Mouse (Mus musculus): ENCODE data around the gene Pex5l. TPM values are rescaled to one million over a fixed set of nuclear protein-coding genes. Genes with fewer than 3 reads are reported as not detected.

The Pex5l gene
- polyA plus RNA-seq, 1 experiment from 2014 or later: 0.17 TPM

DNA sequence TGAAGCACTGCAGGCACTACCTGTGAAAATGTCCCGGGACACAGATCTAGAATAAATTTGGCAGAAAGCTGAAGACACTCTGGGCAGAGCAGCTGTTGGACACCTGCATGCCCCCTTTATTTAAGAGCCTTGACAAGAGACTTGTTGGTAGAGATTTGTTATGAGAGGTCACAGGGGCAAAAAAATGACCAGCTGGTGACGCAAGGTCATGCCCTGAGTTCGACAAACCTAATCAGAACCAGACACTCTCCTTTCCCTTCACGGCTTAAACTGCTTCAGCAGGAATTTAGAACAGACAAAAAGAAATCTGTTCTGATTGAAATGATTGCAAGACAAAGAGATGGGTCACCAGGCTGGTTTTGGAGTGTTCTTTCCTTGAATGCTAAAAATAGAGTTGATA is 163.1 kb downstream of the Pex5l start:
- ATAC-seq: no peak
- TF ChIP-seq CTCF (IDR thresholded peaks at IDR 0.05) (no peak), EP300 (IDR thresholded peaks at IDR 0.05) (no peak)
- H3K9me3 ChIP-seq (ENCODE audit: low read length): no peaks in the 10 kb centered on the region
- no peak overlapping the region for H3K9ac ChIP-seq (replicated peaks; ENCODE audit: low read depth)
- no peaks in the 10 kb centered on the region for H3K27me3 ChIP-seq (replicated peaks; ENCODE audit: insufficient read depth, low read length)
- WGBS: 65% methylated on average over 4 of the region's 4 CpGs
- H3K4me2 ChIP-seq (replicated peaks; ENCODE audit: low read depth, low read length): no peak overlapping the region
- no peak overlapping the region for H3K27ac ChIP-seq (ENCODE audit: low read length)
- H3K4me1 ChIP-seq (ENCODE audit: insufficient read depth, low read depth, low read length): no peaks in the 10 kb centered on the region
- no peak for DNase-seq (ENCODE audit: low spot score)
- H3K4me3 ChIP-seq (ENCODE audit: low read depth, low read length): no peak overlapping the region
- no peaks in the 10 kb centered on the region for H3K36me3 ChIP-seq (ENCODE audit: insufficient read depth, low read length)

DNA sequence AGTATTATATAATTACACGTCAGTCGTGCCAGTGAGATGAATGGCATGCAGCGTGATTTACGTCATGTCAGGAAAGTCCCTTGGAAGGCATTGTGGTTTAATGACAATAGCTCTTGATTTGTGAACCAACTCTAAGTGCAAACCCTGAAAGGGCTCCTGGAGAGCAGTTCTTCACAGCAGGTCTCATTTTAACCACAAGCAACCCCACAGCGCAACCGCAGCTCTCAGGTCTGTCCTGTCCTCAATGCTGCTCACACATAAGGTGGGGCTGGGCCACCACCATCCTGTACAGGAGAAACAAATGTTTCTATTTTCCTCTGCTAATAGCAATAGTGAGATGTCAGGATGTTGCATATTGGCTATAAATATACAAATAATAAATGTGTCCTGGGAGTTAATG is 163.8 kb downstream of the Pex5l start:
- TF ChIP-seq EP300 (IDR thresholded peaks at IDR 0.05) (no peak), CTCF (IDR thresholded peaks at IDR 0.05) (no peak)
- Histone ChIP-seq H3K36me3 (ENCODE audit: insufficient read depth, low read length) (no peaks in the 10 kb centered on the region), H3K4me1 (ENCODE audit: insufficient read depth, low read depth, low read length) (no peaks in the 10 kb centered on the region), H3K4me3 (ENCODE audit: low read depth, low read length) (no peak overlapping the region), H3K27me3 (replicated peaks; ENCODE audit: insufficient read depth, low read length) (no peaks in the 10 kb centered on the region), H3K27ac (ENCODE audit: low read length) (no peak overlapping the region), H3K9ac (replicated peaks; ENCODE audit: low read depth) (no peak overlapping the region), H3K4me2 (replicated peaks; ENCODE audit: low read depth, low read length) (no peak overlapping the region), H3K9me3 (ENCODE audit: low read length) (no peaks in the 10 kb centered on the region)
- WGBS: 66% methylated on average over 6 of the region's 6 CpGs
- ATAC-seq (no peak), DNase-seq (ENCODE audit: low spot score) (no peak)

DNA sequence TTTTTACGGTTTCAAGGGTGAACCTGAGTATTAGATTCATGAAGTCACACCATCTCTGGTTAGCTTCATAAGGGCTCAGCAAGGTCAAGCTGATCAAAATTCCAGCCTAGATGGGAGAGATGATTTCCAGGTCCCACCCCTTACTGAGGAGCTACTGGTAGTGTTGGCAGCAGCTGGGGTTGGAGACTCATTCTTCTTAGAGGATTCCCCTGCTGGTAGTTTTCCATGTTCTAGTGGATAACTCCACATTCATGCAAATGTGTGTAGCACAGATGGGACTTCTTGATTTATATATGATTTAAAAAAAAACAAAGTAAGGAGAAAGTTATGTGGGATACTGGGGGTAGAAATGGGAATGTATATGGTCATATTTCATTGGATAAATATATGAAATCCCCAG is 172.8 kb downstream of the Pex5l start:
- TF ChIP-seq EP300 (IDR thresholded peaks at IDR 0.05) (no peak), CTCF (IDR thresholded peaks at IDR 0.05) (no peak)
- WGBS: 96% methylated on average over 1 of the region's 1 CpGs

DNA sequence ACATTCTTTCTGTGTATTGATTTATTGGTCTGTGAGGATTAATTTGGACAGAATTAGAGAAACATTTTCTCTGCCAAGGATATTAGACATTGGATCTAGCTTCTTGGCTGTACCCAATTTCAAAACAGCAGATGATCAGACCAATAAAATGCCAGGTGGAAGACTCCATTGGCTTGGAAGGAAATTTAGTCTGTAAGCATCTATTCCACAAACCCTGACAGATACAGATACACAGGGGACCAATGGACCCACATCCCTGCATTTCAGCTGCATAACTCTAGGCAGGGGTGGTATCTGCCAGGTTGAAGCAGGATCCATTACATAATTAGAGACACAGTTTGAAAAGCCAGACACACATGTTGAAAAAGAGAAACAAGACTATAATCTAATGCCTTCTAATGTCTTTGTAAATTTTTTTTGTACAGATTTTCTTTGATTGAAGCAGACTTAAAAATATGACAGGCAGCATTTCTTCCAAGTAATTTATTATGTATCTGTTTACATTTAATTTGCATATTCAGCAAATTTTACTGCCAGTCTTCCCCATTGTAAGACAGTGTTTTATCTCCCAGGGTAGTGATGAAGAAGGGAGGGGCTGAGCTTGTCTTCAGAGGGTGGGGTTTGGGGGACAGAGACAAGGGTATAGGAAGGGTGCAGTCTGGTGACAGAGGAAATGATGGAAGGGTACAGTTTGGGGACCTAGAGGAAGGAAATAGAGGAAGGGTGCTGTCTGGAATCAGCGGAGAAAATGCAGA is 174.2 kb downstream of the Pex5l start:
- 68% methylated on average over 1 of the region's 1 CpGs for WGBS
- no peak for ATAC-seq

More for the DNA sequence above, 172.8 kb downstream of the Pex5l start:
- DNase-seq (ENCODE audit: low spot score) (no peak), ATAC-seq (no peak)
- Histone ChIP-seq H3K9ac (replicated peaks; ENCODE audit: low read depth) (no peak overlapping the region), H3K4me3 (ENCODE audit: low read depth, low read length) (no peak overlapping the region), H3K36me3 (ENCODE audit: insufficient read depth, low read length) (no peaks in the 10 kb centered on the region), H3K9me3 (ENCODE audit: low read length) (no peaks in the 10 kb centered on the region), H3K4me1 (ENCODE audit: insufficient read depth, low read depth, low read length) (no peaks in the 10 kb centered on the region), H3K27me3 (replicated peaks; ENCODE audit: insufficient read depth, low read length) (no peaks in the 10 kb centered on the region), H3K4me2 (replicated peaks; ENCODE audit: low read depth, low read length) (no peak overlapping the region), H3K27ac (ENCODE audit: low read length) (no peak overlapping the region)

DNA sequence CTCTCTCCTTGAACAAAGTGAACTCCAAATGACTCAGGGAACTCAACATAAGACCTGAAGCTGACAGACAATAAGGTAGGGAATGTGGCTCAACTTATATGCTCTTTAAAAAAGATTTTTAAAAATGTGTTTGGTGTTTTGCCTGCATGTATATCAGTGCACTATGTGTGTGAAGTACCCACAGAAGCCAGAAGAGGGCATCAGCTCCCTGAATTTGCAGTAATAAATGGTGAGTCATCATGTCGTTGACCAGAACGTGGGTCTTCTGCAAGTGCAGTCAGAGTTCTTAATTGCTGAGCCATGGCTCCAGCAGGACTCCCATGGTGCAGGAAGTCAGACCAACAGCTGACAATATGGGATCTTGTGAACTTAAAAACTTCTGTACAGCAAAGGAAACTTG is 177.5 kb downstream of the Pex5l start:
- DNase-seq (ENCODE audit: low spot score) (peak; percentile 67), ATAC-seq (no peak)
- TF ChIP-seq CTCF (IDR thresholded peaks at IDR 0.05) (peak; percentile 62), EP300 (IDR thresholded peaks at IDR 0.05) (no peak)
- no peaks in the 10 kb centered on the region for H3K36me3 ChIP-seq (ENCODE audit: insufficient read depth, low read length)
- H3K4me3 ChIP-seq (ENCODE audit: low read depth, low read length): no peak overlapping the region
- H3K9ac ChIP-seq (replicated peaks; ENCODE audit: low read depth): no peak overlapping the region
- H3K9me3 ChIP-seq (ENCODE audit: low read length): no peaks in the 10 kb centered on the region
- 2% methylated on average over 2 of the region's 2 CpGs for WGBS
- H3K27me3 ChIP-seq (replicated peaks; ENCODE audit: insufficient read depth, low read length): no peaks in the 10 kb centered on the region
- no peak overlapping the region for H3K27ac ChIP-seq (ENCODE audit: low read length)
- no peaks in the 10 kb centered on the region for H3K4me1 ChIP-seq (ENCODE audit: insufficient read depth, low read depth, low read length)
- no peak overlapping the region for H3K4me2 ChIP-seq (replicated peaks; ENCODE audit: low read depth, low read length)

More for the DNA sequence above, 174.2 kb downstream of the Pex5l start:
- H3K9ac ChIP-seq (replicated peaks; ENCODE audit: low read depth): no peak overlapping the region
- no peaks in the 10 kb centered on the region for H3K27me3 ChIP-seq (replicated peaks; ENCODE audit: insufficient read depth, low read length)
- TF ChIP-seq CTCF (IDR thresholded peaks at IDR 0.05) (no peak), EP300 (IDR thresholded peaks at IDR 0.05) (no peak)
- no peak overlapping the region for H3K4me2 ChIP-seq (replicated peaks; ENCODE audit: low read depth, low read length)
- DNase-seq (ENCODE audit: low spot score): no peak
- no peak overlapping the region for H3K27ac ChIP-seq (ENCODE audit: low read length)
- H3K4me1 ChIP-seq (ENCODE audit: insufficient read depth, low read depth, low read length): no peaks in the 10 kb centered on the region
- H3K4me3 ChIP-seq (ENCODE audit: low read depth, low read length): no peak overlapping the region
- H3K9me3 ChIP-seq (ENCODE audit: low read length): no peaks in the 10 kb centered on the region
- no peaks in the 10 kb centered on the region for H3K36me3 ChIP-seq (ENCODE audit: insufficient read depth, low read length)

DNA sequence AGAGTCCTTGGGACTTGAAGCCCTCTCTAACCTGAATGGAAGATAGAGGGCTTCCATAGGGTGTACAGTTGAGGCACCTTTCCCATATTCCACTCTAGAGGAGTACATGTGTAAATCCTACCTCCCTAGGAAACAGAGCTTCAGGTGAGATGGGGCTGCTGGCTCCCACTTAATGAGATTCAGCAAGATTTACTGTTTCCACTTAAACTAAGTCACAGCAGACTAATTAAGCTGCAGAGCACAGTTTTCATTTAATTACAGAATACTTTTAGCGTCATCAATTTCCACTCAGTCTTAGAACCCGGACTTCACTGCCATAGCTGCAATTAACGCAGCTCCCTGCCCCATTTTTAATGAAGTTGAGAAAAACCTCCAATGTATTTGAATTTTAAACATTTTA is 181.6 kb downstream of the Pex5l start:
- H3K9me3 ChIP-seq (ENCODE audit: low read length): no peaks in the 10 kb centered on the region
- TF ChIP-seq CTCF (IDR thresholded peaks at IDR 0.05) (no peak), EP300 (IDR thresholded peaks at IDR 0.05) (no peak)
- 86% methylated on average over 3 of the region's 3 CpGs for WGBS
- no peaks in the 10 kb centered on the region for H3K27me3 ChIP-seq (replicated peaks; ENCODE audit: insufficient read depth, low read length)
- no peak overlapping the region for H3K9ac ChIP-seq (replicated peaks; ENCODE audit: low read depth)
- no peak overlapping the region for H3K4me3 ChIP-seq (ENCODE audit: low read depth, low read length)
- H3K4me1 ChIP-seq (ENCODE audit: insufficient read depth, low read depth, low read length): no peaks in the 10 kb centered on the region
- DNase-seq (ENCODE audit: low spot score): no peak
- no peak for ATAC-seq
- H3K27ac ChIP-seq (ENCODE audit: low read length): no peak overlapping the region
- no peak overlapping the region for H3K4me2 ChIP-seq (replicated peaks; ENCODE audit: low read depth, low read length)
- no peaks in the 10 kb centered on the region for H3K36me3 ChIP-seq (ENCODE audit: insufficient read depth, low read length)

Data from lung, postnatal 0 days (tissue).